Mouse (Mus musculus) colon, adult 2 months (tissue): ENCODE results near the gene Uba6. TPM values are rescaled to one million over a fixed set of nuclear protein-coding genes. Genes with fewer than 3 reads are reported as not detected.

Source experiments
- polyA plus RNA-seq: library from polyadenylated mRNA; depleted of rRNA; stranded (reverse); fragments of >200 nt; gene quantifications from 2 replicates; pipeline ENCODE4 v1.2.3, GENCODE M21; 2012; rRNA removed

Uba6 gene
- 0.47 and 0.52 TPM in 2 replicates for polyA plus RNA-seq

GRCm38 (mm10) chr5:86172449-86173161, at the start of gene Uba6:
TSS of gene Uba6 (minus strand) at chr5:86172803.

GRCm38 (mm10) chr5:86197801-86198200, 25.2 kb upstream of the Uba6 start, which contains the start of gene Gnrhr:
TSS of gene Gnrhr (minus strand) at chr5:86197901.

GRCm38 (mm10) chr5:86071538-86071937, 101.1 kb downstream of the Uba6 start, which contains the start of gene Stap1:
TSS of gene Stap1 (plus strand) at chr5:86071746.

GRCm38 (mm10) chr5:86065101-86065875, 107.3 kb downstream of the Uba6 start, which contains the start of gene Cenpc1:
TSS of gene Cenpc1 (minus strand) at chr5:86065583.

Other genes with a start within 250 kb of the Uba6 start
- 3.2 and 3.8 TPM in 2 replicates for gene Cenpc1, start 107.2 kb downstream of the Uba6 start, polyA plus RNA-seq
- gene Stap1, start 101.1 kb downstream of the Uba6 start, polyA plus RNA-seq, result 0.08 TPM in 1 of 2 replicates, not detected in the other
- gene Gnrhr, start 25.1 kb upstream of the Uba6 start, polyA plus RNA-seq, result not detected in 2 replicates
- not detected in 2 replicates for gene Tmprss11c, start 116.5 kb upstream of the Uba6 start, polyA plus RNA-seq
- not detected in 2 replicates for gene Tmprss11d, start 200.6 kb upstream of the Uba6 start, polyA plus RNA-seq